Mouse (Mus musculus): ENCODE measurements around the gene Hc.

- TF ChIP-seq CTCF (conservative IDR thresholded peaks at IDR 0.05 in 1 of 2, IDR thresholded peaks at IDR 0.05 in 1 of 2; ENCODE audit: low read depth in 2 of 2, low read length in 2 of 2) = no peak
- peak; percentile 61; the same call in 1 of the 2 replicates for TF ChIP-seq EP300 (IDR thresholded peaks at IDR 0.05; ENCODE audit: low read length)
- no peak for TF ChIP-seq POLR2AphosphoS2 (IDR thresholded peaks at IDR 0.05; ENCODE audit: low read depth, low read length)
- TF ChIP-seq MEF2A (IDR thresholded peaks at IDR 0.05; ENCODE audit: borderline replicate concordance, low read depth, low read length) = peak; percentile 70
- TF ChIP-seq MAFK (IDR thresholded peaks at IDR 0.05; ENCODE audit: insufficient replicate concordance, low read length) = 0 out of 2 replicates have a peak, but pooled peaks have one; percentile 17
- peak; percentile 46 for TF ChIP-seq POLR2A (IDR thresholded peaks at IDR 0.05; ENCODE audit: low read depth, low read length)
- peak; percentile 48; the same call in 1 of the 2 replicates for TF ChIP-seq CHD2 (IDR thresholded peaks at IDR 0.05; ENCODE audit: low read length)
- TF ChIP-seq JUND (conservative IDR thresholded peaks at IDR 0.05; ENCODE audit: low read depth, low read length) = no peak
- TF ChIP-seq GABPA (IDR thresholded peaks at IDR 0.05; ENCODE audit: insufficient replicate concordance, low read depth, low read length) = no peak
- TF ChIP-seq ELF1 (IDR thresholded peaks at IDR 0.05; ENCODE audit: low read depth, low read length) = peak; percentile 66; the same call in 1 of the 2 replicates
- TF ChIP-seq KAT2A (IDR thresholded peaks at IDR 0.05; ENCODE audit: insufficient replicate concordance, low read length) = no peak
These were observed 106.9 kb downstream of the Hc start for GRCm38 (mm10) chr2:34954344-34954743.
